Mouse (Mus musculus): ENCODE results near the gene Atp5c1.

DNA sequence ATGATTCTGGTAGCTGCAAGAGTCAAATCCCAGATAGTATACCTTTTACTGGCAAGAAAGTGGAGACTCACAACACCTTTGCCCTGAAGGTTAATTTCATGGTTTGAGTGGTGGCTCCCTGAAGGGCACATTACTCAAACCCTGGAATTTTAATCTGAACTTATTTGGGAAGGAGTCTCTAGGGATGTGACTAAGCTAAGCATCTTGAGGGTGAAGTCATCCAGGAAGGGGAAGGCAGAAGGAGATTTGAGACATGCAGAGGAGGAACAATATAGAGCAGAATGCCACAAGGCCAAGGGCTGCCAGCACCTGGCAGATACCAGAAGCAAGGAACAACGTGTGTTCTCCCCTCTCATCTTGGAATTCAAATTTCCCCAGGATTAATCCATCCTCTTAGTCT lies 38.4 kb upstream of the Atp5c1 start:
- TF ChIP-seq ZC3H11A (IDR thresholded peaks at IDR 0.05; ENCODE audit: low read depth, low read length) (no peak), CHD1 (IDR thresholded peaks at IDR 0.05; ENCODE audit: low read depth, low read length) (no peak), POLR2AphosphoS2 (IDR thresholded peaks at IDR 0.05; ENCODE audit: low read length) (no peak), MYC (IDR thresholded peaks at IDR 0.05; ENCODE audit: low read depth, low read length) (no peak), KAT2A (conservative IDR thresholded peaks at IDR 0.05; ENCODE audit: low read depth, low read length) (no peak), MAX (IDR thresholded peaks at IDR 0.05; ENCODE audit: low read length) (no peak), TAL1 (IDR thresholded peaks at IDR 0.05; ENCODE audit: low read length) (no peak), EP300 (IDR thresholded peaks at IDR 0.05; ENCODE audit: low read depth in 1 of 2, low read length in 2 of 2) (no peak), POLR2A (IDR thresholded peaks at IDR 0.05; ENCODE audit: control insufficient read depth in 1 of 2, insufficient read depth in 1 of 2, low read depth in 1 of 2, low read length in 2 of 2, poor library complexity in 1 of 2) (no peak), CTCF (IDR thresholded peaks at IDR 0.05 in 2 of 3, conservative IDR thresholded peaks at IDR 0.05 in 1 of 3; ENCODE audit: control insufficient read depth in 1 of 3, insufficient read depth in 1 of 3, low read depth in 2 of 3, low read length in 3 of 3, poor library complexity in 1 of 3, severe bottlenecking in 1 of 3) (no peak), HCFC1 (IDR thresholded peaks at IDR 0.05; ENCODE audit: low read depth, low read length) (no peak), ZNF384 (IDR thresholded peaks at IDR 0.05; ENCODE audit: low read depth, low read length) (no peak)
